Mouse (Mus musculus): ENCODE measurements at regions not wholly inside any gene's neighbourhood (a gene's known extent, or its start where the extent isn't known, plus 50 kb on each side); places are given as distances from the start of the nearest gene placed in this dataset.

- no peak for TF ChIP-seq TAL1 (IDR thresholded peaks at IDR 0.05; ENCODE audit: low read length)
- TF ChIP-seq GATA1 (IDR thresholded peaks at IDR 0.05; ENCODE audit: low read length) = no peak
These were observed 654.5 kb downstream of the Tmem132b start for GRCm38 (mm10) chr5:126186111-126186510.
